Mouse (Mus musculus) neural tube, embryonic 12.5 days (tissue): ENCODE results near the gene Olfr1009. TPM values are rescaled to one million over a fixed set of nuclear protein-coding genes. Genes with fewer than 3 reads are reported as not detected.
"Not testable (repeated sequence)": the region's sequence is repeated elsewhere in the genome, so short reads cannot be mapped to it uniquely, and the experiment has no call there.

ENCODE experiments used
- ATAC-seq: fragments of 200-750 bp; cut with Nextera tagmentation; 2 replicates; pipeline ENCODE4 v1.8.0; 2017; ENCODE audit warnings: low read depth, mild to moderate bottlenecking, moderate TSS enrichment, moderate library complexity; ENCODE audit not compliant: low FRiP score
- H3K27ac ChIP-seq: fragments of 300-500 bp; sonication (generic); 2 replicates; pipeline ENCODE4 v1.5.1; 2016
- H3K27me3 ChIP-seq: fragments of 300-500 bp; sonication (generic); replicated peaks from 2 replicates; pipeline ENCODE4 v1.6.1; 2016; ENCODE audit warnings: mild to moderate bottlenecking
- H3K36me3 ChIP-seq: fragments of 300-500 bp; sonication (generic); 2 replicates; pipeline ENCODE4 v1.6.1; 2016; ENCODE audit warnings: mild to moderate bottlenecking
- H3K4me1 ChIP-seq: fragments of 300-500 bp; sonication (generic); 2 replicates; pipeline ENCODE4 v1.6.1; 2016
- H3K4me2 ChIP-seq: fragments of 300-500 bp; sonication (generic); replicated peaks from 2 replicates; pipeline ENCODE4 v1.6.1; 2016; ENCODE audit warnings: mild to moderate bottlenecking
- H3K4me3 ChIP-seq: fragments of 300-500 bp; sonication (generic); 2 replicates; pipeline ENCODE4 v1.5.1; 2016
- H3K9ac ChIP-seq: fragments of 300-500 bp; sonication (generic); 2 replicates; pipeline ENCODE4 v1.6.1; 2016; ENCODE audit warnings: mild to moderate bottlenecking
- H3K9me3 ChIP-seq: fragments of 300-500 bp; sonication (generic); 2 replicates; pipeline ENCODE4 v1.6.1; 2016; ENCODE audit warnings: mild to moderate bottlenecking
- WGBS: fragments of 180-500 bp; shearing (Covaris S2); methylation state at CpG from one replicate; pipeline ENCODE4 v1.1.7; 2016; 5-methylcytosine and 5-hydroxymethylcytosine counted together
- polyA plus RNA-seq: library from polyadenylated mRNA; unstranded; fragments of >200 nt; fragmentation: Nextera tagmentation; extraction: Ambion mirVana; gene quantifications from 2 replicates; pipeline ENCODE4 v1.2.1, GENCODE M21; 2016

The Olfr1009 gene
- polyA plus RNA-seq = not detected in 2 replicates

- no peak for ATAC-seq
- 89% methylated on average over 1 of the region's 1 CpGs for WGBS
These were observed at the start of gene Olfr1009 for GRCm38 (mm10) chr2:85715119-85715518. Olfr1009 (plus strand) TSS chr2:85715419.

GRCm38 (mm10) chr2:85678667-85679066 is 36.6 kb upstream of the Olfr1009 start, which contains the start of gene Olfr1006:
Olfr1006 (minus strand) TSS chr2:85678767.
- no peaks in the 10 kb centered on the region for H3K9me3 ChIP-seq
- H3K4me3 ChIP-seq = no peak within 1 kb of the TSS
- no peak within 1 kb of the TSS for H3K4me2 ChIP-seq
- no peak for ATAC-seq
- no peaks in the 10 kb centered on the region for H3K4me1 ChIP-seq
- H3K36me3 ChIP-seq = no peaks in the 10 kb centered on the region
- no peak within 1 kb of the TSS for H3K9ac ChIP-seq
- no peaks in the 10 kb centered on the region for H3K27me3 ChIP-seq
- no peak within 1 kb of the TSS for H3K27ac ChIP-seq

More at GRCm38 (mm10) chr2:85715119-85715518, at the start of gene Olfr1009:
- no peaks in the 10 kb centered on the region for H3K9me3 ChIP-seq
- H3K4me2 ChIP-seq = no peak within 1 kb of the TSS
- no peaks in the 10 kb centered on the region for H3K4me1 ChIP-seq
- no peak within 1 kb of the TSS for H3K4me3 ChIP-seq
- H3K27ac ChIP-seq = no peak within 1 kb of the TSS
- no peak within 1 kb of the TSS for H3K9ac ChIP-seq
- H3K36me3 ChIP-seq = no peaks in the 10 kb centered on the region
- H3K27me3 ChIP-seq = no peaks in the 10 kb centered on the region

- no peaks in the 10 kb centered on the region for H3K36me3 ChIP-seq
- H3K4me3 ChIP-seq = no peak within 1 kb of the TSS
- H3K4me2 ChIP-seq = no peak within 1 kb of the TSS
- no peak within 1 kb of the TSS for H3K9ac ChIP-seq
- H3K4me1 ChIP-seq = no peaks in the 10 kb centered on the region
- no peaks in the 10 kb centered on the region for H3K27me3 ChIP-seq
- H3K9me3 ChIP-seq = 0 out of 2 replicates have a peak, but pooled peaks cover 3% of the 10 kb centered on the region
- no peak for ATAC-seq
- H3K27ac ChIP-seq = no peak within 1 kb of the TSS
These were observed 26.1 kb upstream of the Olfr1009 start, which contains the start of gene Olfr1008 for GRCm38 (mm10) chr2:85689131-85689530. Olfr1008 (plus strand) TSS chr2:85689431.

- 45% methylated on average over 2 of the region's 2 CpGs for WGBS
- H3K4me1 ChIP-seq, H3K4me3 ChIP-seq, H3K27me3 ChIP-seq, H3K9ac ChIP-seq, H3K27ac ChIP-seq, ATAC-seq, H3K4me2 ChIP-seq, H3K9me3 ChIP-seq, H3K36me3 ChIP-seq: not testable (repeated sequence)
These were observed 4.5 kb upstream of the Olfr1009 start for GRCm38 (mm10) chr2:85710680-85711079.

- Histone ChIP-seq H3K4me3 (no peak overlapping the region), H3K4me2 (no peak overlapping the region), H3K4me1 (no peaks in the 10 kb centered on the region), H3K27ac (no peak overlapping the region), H3K9ac (no peak overlapping the region), H3K36me3 (no peaks in the 10 kb centered on the region), H3K27me3 (no peaks in the 10 kb centered on the region), H3K9me3 (no peaks in the 10 kb centered on the region)
- 10% methylated on average over 1 of the region's 1 CpGs for WGBS
- ATAC-seq = no peak
These were observed 4.1 kb upstream of the Olfr1009 start for GRCm38 (mm10) chr2:85711159-85711558.

- H3K27ac ChIP-seq = no peak overlapping the region
- H3K9me3 ChIP-seq = no peaks in the 10 kb centered on the region
- H3K9ac ChIP-seq = no peak overlapping the region
- 11% methylated on average over 3 of the region's 3 CpGs for WGBS
- H3K4me3 ChIP-seq = no peak overlapping the region
- no peak overlapping the region for H3K4me2 ChIP-seq
- no peak for ATAC-seq
- H3K4me1 ChIP-seq = no peaks in the 10 kb centered on the region
- no peaks in the 10 kb centered on the region for H3K36me3 ChIP-seq
- no peaks in the 10 kb centered on the region for H3K27me3 ChIP-seq
These were observed 10.6 kb downstream of the Olfr1009 start for GRCm38 (mm10) chr2:85725793-85726192.

GRCm38 (mm10) chr2:85753822-85754221 is 38.6 kb downstream of the Olfr1009 start:
- 87% methylated on average over 4 of the region's 4 CpGs for WGBS
- H3K27ac ChIP-seq = no peak overlapping the region

GRCm38 (mm10) chr2:85762666-85763065 is 47.4 kb downstream of the Olfr1009 start, which contains the start of gene Olfr1012:
Olfr1012 (minus strand) TSS chr2:85762766.
- Histone ChIP-seq H3K9ac (no peak within 1 kb of the TSS), H3K4me2 (no peak within 1 kb of the TSS), H3K27ac (no peak within 1 kb of the TSS), H3K4me3 (no peak within 1 kb of the TSS), H3K36me3 (no peaks in the 10 kb centered on the region), H3K9me3 (no peaks in the 10 kb centered on the region), H3K4me1 (no peaks in the 10 kb centered on the region), H3K27me3 (no peaks in the 10 kb centered on the region)
- ATAC-seq = no peak
- WGBS = 63% methylated on average over 1 of the region's 1 CpGs

More at GRCm38 (mm10) chr2:85753822-85754221, 38.6 kb downstream of the Olfr1009 start:
- Histone ChIP-seq H3K27me3 (no peaks in the 10 kb centered on the region), H3K36me3 (no peaks in the 10 kb centered on the region), H3K4me2 (no peak overlapping the region), H3K4me3 (no peak overlapping the region), H3K9ac (no peak overlapping the region), H3K4me1 (no peaks in the 10 kb centered on the region), H3K9me3 (no peaks in the 10 kb centered on the region)
- ATAC-seq = no peak

GRCm38 (mm10) chr2:85766798-85767197 is 51.6 kb downstream of the Olfr1009 start, which contains the start of gene Olfr1013:
Olfr1013 (plus strand) TSS chr2:85767098.
- no peaks in the 10 kb centered on the region for H3K36me3 ChIP-seq
- no peaks in the 10 kb centered on the region for H3K27me3 ChIP-seq
- ATAC-seq = no peak
- H3K4me2 ChIP-seq = no peak within 1 kb of the TSS
- H3K27ac ChIP-seq = no peak within 1 kb of the TSS
- H3K4me3 ChIP-seq = no peak within 1 kb of the TSS
- no peak within 1 kb of the TSS for H3K9ac ChIP-seq
- no peaks in the 10 kb centered on the region for H3K9me3 ChIP-seq
- H3K4me1 ChIP-seq = no peaks in the 10 kb centered on the region

GRCm38 (mm10) chr2:85772413-85772812 is 57.2 kb downstream of the Olfr1009 start, which contains the start of gene Olfr1014:
Olfr1014 (plus strand) TSS chr2:85772713.
- Histone ChIP-seq H3K27me3 (no peaks in the 10 kb centered on the region), H3K4me3 (no peak within 1 kb of the TSS), H3K4me1 (no peaks in the 10 kb centered on the region), H3K4me2 (no peak within 1 kb of the TSS), H3K9me3 (no peaks in the 10 kb centered on the region), H3K27ac (no peak within 1 kb of the TSS), H3K9ac (no peak within 1 kb of the TSS), H3K36me3 (no peaks in the 10 kb centered on the region)
- no peak for ATAC-seq

Other genes with a start within 250 kb of the Olfr1009 start
- not detected in 2 replicates for gene 4833423E24Rik, start 196.4 kb upstream of the Olfr1009 start, polyA plus RNA-seq
- gene Olfr996, start 136.2 kb upstream of the Olfr1009 start, polyA plus RNA-seq = not detected in 2 replicates
- gene Olfr998, start 126.5 kb upstream of the Olfr1009 start, polyA plus RNA-seq = not detected in 2 replicates
- not detected in 2 replicates for gene Olfr1000, start 103.5 kb upstream of the Olfr1009 start, polyA plus RNA-seq
- not detected in 2 replicates for gene Olfr1002, start 64.7 kb upstream of the Olfr1009 start, polyA plus RNA-seq
- gene Olfr154, start 51.0 kb upstream of the Olfr1009 start, polyA plus RNA-seq = not detected in 2 replicates
- gene Olfr1006, start 36.7 kb upstream of the Olfr1009 start, polyA plus RNA-seq = not detected in 2 replicates
- not detected in 2 replicates for gene Olfr1008, start 26.0 kb upstream of the Olfr1009 start, polyA plus RNA-seq
- gene Olfr1012, start 47.3 kb downstream of the Olfr1009 start, polyA plus RNA-seq = not detected in 2 replicates
- gene Olfr1013, start 51.7 kb downstream of the Olfr1009 start, polyA plus RNA-seq = not detected in 2 replicates
- not detected in 2 replicates for gene Olfr1014, start 57.3 kb downstream of the Olfr1009 start, polyA plus RNA-seq
- not detected in 2 replicates for gene Olfr1015, start 66.6 kb downstream of the Olfr1009 start, polyA plus RNA-seq
- gene Olfr1016, start 87.1 kb downstream of the Olfr1009 start, polyA plus RNA-seq = not detected in 2 replicates
- not detected in 2 replicates for gene Olfr1018, start 103.1 kb downstream of the Olfr1009 start, polyA plus RNA-seq
- gene Olfr1019, start 130.1 kb downstream of the Olfr1009 start, polyA plus RNA-seq = not detected in 2 replicates
- not detected in 2 replicates for gene Olfr1020, start 131.6 kb downstream of the Olfr1009 start, polyA plus RNA-seq
- not detected in 2 replicates for gene Olfr1022, start 153.2 kb downstream of the Olfr1009 start, polyA plus RNA-seq
- not detected in 2 replicates for gene Olfr1023, start 170.2 kb downstream of the Olfr1009 start, polyA plus RNA-seq
- gene Olfr1024, start 189.6 kb downstream of the Olfr1009 start, polyA plus RNA-seq = not detected in 2 replicates
- not detected in 2 replicates for gene Olfr1025-ps1, start 199.8 kb downstream of the Olfr1009 start, polyA plus RNA-seq
- not detected in 2 replicates for gene Olfr1026, start 206.1 kb downstream of the Olfr1009 start, polyA plus RNA-seq
- not detected in 2 replicates for gene Olfr1028, start 235.0 kb downstream of the Olfr1009 start, polyA plus RNA-seq